Mouse (Mus musculus) spleen, adult 2 months (tissue): ENCODE measurements around the gene Iqgap2.

Source experiments
- CTCF ChIP-seq: fragments of 200-500 bp; IDR thresholded peaks from 2 replicates; pipeline ENCODE4 v1.5.1; 2011; ENCODE audit warnings: mild to moderate bottlenecking, inconsistent platforms; ENCODE audit not compliant: insufficient read depth, insufficient read length, insufficient replicate concordance; ENCODE audit errors: extremely low read depth
- POLR2A ChIP-seq: fragments of 200-500 bp; IDR thresholded peaks from 2 replicates; pipeline ENCODE4 v1.6.1; 2011; ENCODE audit warnings: low read depth, low read length, inconsistent platforms

DNA sequence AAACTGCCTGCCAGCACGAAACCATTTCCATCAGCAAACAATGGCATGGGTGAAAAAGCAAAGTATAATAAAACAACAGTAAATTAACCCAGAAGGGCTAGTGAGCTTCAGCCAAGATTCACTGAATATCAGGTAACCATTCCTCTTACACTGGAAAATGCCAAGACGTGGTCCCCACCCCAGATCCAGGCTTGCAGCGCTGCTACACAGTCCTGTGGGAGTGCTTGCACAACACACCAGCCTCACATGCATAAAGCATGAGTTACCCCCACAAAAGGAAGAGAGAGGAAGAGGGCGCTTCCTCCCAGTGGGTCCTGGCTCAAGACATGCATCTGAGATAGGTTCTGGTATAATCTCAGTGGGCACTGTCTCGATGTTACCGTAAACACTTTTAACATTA lies 100.8 kb downstream of the Iqgap2 start:
- TF ChIP-seq POLR2A (no peak), CTCF (no peak)
